Mouse (Mus musculus): ENCODE results near the gene Casp7. TPM values are rescaled to one million over a fixed set of nuclear protein-coding genes. Genes with fewer than 3 reads are reported as not detected.

The Casp7 gene
- polyA plus RNA-seq, 1 experiment from 2014 or later, result 22.8 TPM

GRCm38 (mm10) chr19:56373246-56373645, 23.7 kb upstream of the Casp7 start:
- 85% methylated on average over 5 of the region's 5 CpGs for WGBS
- no peaks in the 10 kb centered on the region for H3K9me3 ChIP-seq (replicated peaks; ENCODE audit: control insufficient read depth, low read length)
- ATAC-seq (replicated peaks; ENCODE audit: insufficient number of reproducible peaks, low FRiP score, low TSS enrichment, low read depth) (no peak), DNase-seq (ENCODE audit: low spot score) (no peak)
- H3K4me2 ChIP-seq (ENCODE audit: low read depth, low read length), result no peak overlapping the region
- no peaks in the 10 kb centered on the region for H3K36me3 ChIP-seq (replicated peaks; ENCODE audit: control insufficient read depth, insufficient read depth, low read depth, low read length)
- H3K27me3 ChIP-seq (ENCODE audit: control insufficient read depth, insufficient read depth, low read length), result no peaks in the 10 kb centered on the region
- H3K9ac ChIP-seq (replicated peaks; ENCODE audit: low read length), result no peak overlapping the region
- no peaks in the 10 kb centered on the region for H3K4me1 ChIP-seq (ENCODE audit: control insufficient read depth, insufficient read depth, low read length)
- no peak overlapping the region for H3K27ac ChIP-seq (replicated peaks; ENCODE audit: low read depth, low read length)
- no peak overlapping the region for H3K4me3 ChIP-seq (ENCODE audit: low read depth, low read length)

DNA sequence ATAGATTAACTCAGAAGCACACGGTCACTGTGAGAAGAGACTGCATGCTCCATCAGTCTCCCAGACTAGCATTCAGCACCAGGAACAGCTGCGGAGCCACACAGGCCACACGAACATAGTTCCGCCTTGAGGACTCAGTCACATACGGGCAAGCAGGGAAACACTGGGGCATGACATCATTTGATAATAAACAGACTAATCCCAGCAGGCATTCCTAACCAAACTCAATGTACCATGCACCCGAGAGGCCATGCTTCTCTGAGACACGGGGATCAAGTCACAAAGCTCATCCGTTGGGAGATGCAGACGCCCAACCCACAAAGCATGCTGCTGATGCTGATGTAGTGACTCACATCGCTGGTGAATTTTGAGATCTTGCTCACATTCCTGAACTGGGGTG, 22.9 kb upstream of the Casp7 start:
- Histone ChIP-seq H3K36me3 (replicated peaks; ENCODE audit: control insufficient read depth, insufficient read depth, low read depth, low read length) (no peaks in the 10 kb centered on the region), H3K27ac (replicated peaks; ENCODE audit: low read depth, low read length) (no peak overlapping the region), H3K27me3 (ENCODE audit: control insufficient read depth, insufficient read depth, low read length) (no peaks in the 10 kb centered on the region), H3K4me1 (ENCODE audit: control insufficient read depth, insufficient read depth, low read length) (no peaks in the 10 kb centered on the region), H3K4me3 (ENCODE audit: low read depth, low read length) (no peak overlapping the region), H3K4me2 (ENCODE audit: low read depth, low read length) (no peak overlapping the region), H3K9ac (replicated peaks; ENCODE audit: low read length) (no peak overlapping the region), H3K9me3 (replicated peaks; ENCODE audit: control insufficient read depth, low read length) (no peaks in the 10 kb centered on the region)
- 60% methylated on average over 10 of the region's 10 CpGs for WGBS
- DNase-seq (ENCODE audit: low spot score), result peak; percentile 12
- no peak for ATAC-seq (replicated peaks; ENCODE audit: insufficient number of reproducible peaks, low FRiP score, low TSS enrichment, low read depth)

DNA sequence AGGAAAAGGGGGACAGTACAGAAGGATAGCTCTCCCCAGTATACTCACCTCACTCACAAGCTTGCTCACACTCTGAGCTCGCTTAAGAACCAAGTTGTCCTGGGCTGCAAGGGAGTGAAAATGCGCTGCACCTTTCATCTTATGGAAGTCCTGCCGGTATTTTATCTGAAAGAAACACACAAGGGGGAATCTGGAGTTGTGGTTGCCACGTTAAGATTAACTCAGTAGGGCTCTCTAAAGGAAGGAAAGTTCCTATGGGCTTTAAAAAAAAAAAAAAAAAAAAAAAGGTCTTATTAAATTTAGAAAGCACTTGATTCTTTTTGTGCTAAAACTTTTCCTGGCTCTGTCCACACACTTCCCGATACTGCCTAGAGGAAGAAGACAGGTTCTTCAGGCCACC, 18.9 kb upstream of the Casp7 start:
- H3K4me1 ChIP-seq (ENCODE audit: control insufficient read depth, insufficient read depth, low read length), result no peaks in the 10 kb centered on the region
- H3K9me3 ChIP-seq (replicated peaks; ENCODE audit: control insufficient read depth, low read length), result no peaks in the 10 kb centered on the region
- H3K4me3 ChIP-seq (ENCODE audit: low read depth, low read length), result no peak overlapping the region
- ATAC-seq (replicated peaks; ENCODE audit: insufficient number of reproducible peaks, low FRiP score, low TSS enrichment, low read depth) (no peak), DNase-seq (ENCODE audit: low spot score) (no peak)
- H3K27me3 ChIP-seq (ENCODE audit: control insufficient read depth, insufficient read depth, low read length), result no peaks in the 10 kb centered on the region
- H3K27ac ChIP-seq (replicated peaks; ENCODE audit: low read depth, low read length), result no peak overlapping the region
- H3K4me2 ChIP-seq (ENCODE audit: low read depth, low read length), result no peak overlapping the region
- H3K36me3 ChIP-seq (replicated peaks; ENCODE audit: control insufficient read depth, insufficient read depth, low read depth, low read length), result no peaks in the 10 kb centered on the region
- WGBS, result 84% methylated on average over 5 of the region's 5 CpGs
- H3K9ac ChIP-seq (replicated peaks; ENCODE audit: low read length), result no peak overlapping the region

- no peaks in the 10 kb centered on the region for H3K36me3 ChIP-seq (replicated peaks; ENCODE audit: control insufficient read depth, insufficient read depth, low read depth, low read length)
- no peak overlapping the region for H3K4me2 ChIP-seq (ENCODE audit: low read depth, low read length)
- H3K9me3 ChIP-seq (replicated peaks; ENCODE audit: control insufficient read depth, low read length), result no peaks in the 10 kb centered on the region
- H3K27me3 ChIP-seq (ENCODE audit: control insufficient read depth, insufficient read depth, low read length), result no peaks in the 10 kb centered on the region
- no peak overlapping the region for H3K4me3 ChIP-seq (ENCODE audit: low read depth, low read length)
- DNase-seq (ENCODE audit: low spot score) (no peak), ATAC-seq (replicated peaks; ENCODE audit: insufficient number of reproducible peaks, low FRiP score, low TSS enrichment, low read depth) (no peak)
- WGBS, result 91% methylated on average over 13 of the region's 13 CpGs
- H3K4me1 ChIP-seq (ENCODE audit: control insufficient read depth, insufficient read depth, low read length), result no peaks in the 10 kb centered on the region
- no peak overlapping the region for H3K9ac ChIP-seq (replicated peaks; ENCODE audit: low read length)
- H3K27ac ChIP-seq (replicated peaks; ENCODE audit: low read depth, low read length), result no peak overlapping the region
Observed at GRCm38 (mm10) chr19:56378554-56379172, 18.3 kb upstream of the Casp7 start.

DNA sequence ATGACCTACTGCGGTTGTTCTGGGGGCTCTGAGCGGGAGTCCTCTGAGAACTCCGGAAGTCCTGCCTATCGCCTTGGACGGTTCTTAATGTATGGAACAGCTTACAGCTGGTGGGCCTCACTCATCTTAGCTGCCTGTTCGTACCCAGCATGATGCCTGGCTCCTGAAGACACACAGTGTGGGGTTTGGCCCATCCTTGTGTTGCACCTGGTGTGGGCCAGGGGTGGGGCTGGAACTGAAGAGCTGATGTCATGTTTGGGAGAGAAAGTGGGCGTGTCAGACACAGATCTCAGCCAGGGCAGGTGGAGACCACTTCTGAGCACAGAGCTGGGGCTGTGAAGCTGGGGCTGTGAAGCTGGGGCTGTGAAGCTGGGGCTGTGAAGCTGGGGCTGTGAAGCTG, 16.6 kb upstream of the Casp7 start:
- Histone ChIP-seq H3K27ac (replicated peaks; ENCODE audit: low read depth, low read length) (no peak overlapping the region), H3K36me3 (replicated peaks; ENCODE audit: control insufficient read depth, insufficient read depth, low read depth, low read length) (no peaks in the 10 kb centered on the region), H3K27me3 (ENCODE audit: control insufficient read depth, insufficient read depth, low read length) (no peaks in the 10 kb centered on the region), H3K4me2 (ENCODE audit: low read depth, low read length) (no peak overlapping the region), H3K4me3 (ENCODE audit: low read depth, low read length) (no peak overlapping the region), H3K4me1 (ENCODE audit: control insufficient read depth, insufficient read depth, low read length) (no peaks in the 10 kb centered on the region), H3K9me3 (replicated peaks; ENCODE audit: control insufficient read depth, low read length) (no peaks in the 10 kb centered on the region), H3K9ac (replicated peaks; ENCODE audit: low read length) (no peak overlapping the region)
- DNase-seq (ENCODE audit: low spot score), result no peak
- ATAC-seq (replicated peaks; ENCODE audit: insufficient number of reproducible peaks, low FRiP score, low TSS enrichment, low read depth), result no peak
- WGBS, result 82% methylated on average over 7 of the region's 7 CpGs

DNA sequence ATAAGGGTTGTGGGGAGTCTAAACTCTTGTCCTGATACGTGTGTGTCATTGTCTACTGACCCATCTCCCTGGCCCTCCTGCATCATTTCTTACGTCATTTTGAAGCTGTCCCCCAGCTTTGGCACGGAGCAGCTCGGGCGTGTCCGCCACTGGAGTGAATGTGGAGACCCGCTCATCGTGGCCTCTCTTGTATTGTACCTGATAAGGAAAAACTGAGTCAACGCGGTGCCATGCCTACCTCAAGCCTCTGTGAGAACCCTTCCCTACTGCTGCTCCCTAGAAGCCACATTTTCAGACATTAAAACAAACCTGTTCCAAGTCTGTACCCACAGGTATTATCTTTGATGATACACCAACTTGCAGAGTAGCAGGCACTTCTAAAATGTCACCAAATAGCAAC, 15.5 kb upstream of the Casp7 start:
- Histone ChIP-seq H3K27me3 (ENCODE audit: control insufficient read depth, insufficient read depth, low read length) (no peaks in the 10 kb centered on the region), H3K4me1 (ENCODE audit: control insufficient read depth, insufficient read depth, low read length) (no peaks in the 10 kb centered on the region), H3K27ac (replicated peaks; ENCODE audit: low read depth, low read length) (no peak overlapping the region), H3K36me3 (replicated peaks; ENCODE audit: control insufficient read depth, insufficient read depth, low read depth, low read length) (no peaks in the 10 kb centered on the region), H3K9ac (replicated peaks; ENCODE audit: low read length) (no peak overlapping the region), H3K4me2 (ENCODE audit: low read depth, low read length) (no peak overlapping the region), H3K4me3 (ENCODE audit: low read depth, low read length) (no peak overlapping the region), H3K9me3 (replicated peaks; ENCODE audit: control insufficient read depth, low read length) (no peaks in the 10 kb centered on the region)
- ATAC-seq (replicated peaks; ENCODE audit: insufficient number of reproducible peaks, low FRiP score, low TSS enrichment, low read depth) (no peak), DNase-seq (ENCODE audit: low spot score) (no peak)
- 91% methylated on average over 10 of the region's 10 CpGs for WGBS

DNA sequence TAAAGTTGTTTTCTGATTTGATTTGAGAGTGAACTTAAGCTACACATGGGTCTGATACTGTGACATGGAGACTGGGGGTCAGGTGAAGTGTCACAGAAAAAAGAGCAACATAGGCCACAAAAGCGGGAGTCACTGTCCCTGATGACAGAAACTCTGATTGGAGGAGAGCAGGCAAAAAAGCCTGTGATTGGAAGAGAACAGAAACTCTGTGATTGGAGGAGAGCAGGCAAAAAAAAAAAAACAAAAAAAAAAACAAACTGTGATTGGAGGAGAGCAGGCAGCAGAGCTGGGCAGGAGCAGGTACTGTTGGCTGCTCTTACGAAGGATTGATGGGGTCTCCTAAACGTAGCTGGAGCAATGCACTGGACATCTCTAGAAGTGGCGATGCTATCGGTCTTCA, 11.4 kb upstream of the Casp7 start:
- H3K4me1 ChIP-seq (ENCODE audit: control insufficient read depth, insufficient read depth, low read length), result no peaks in the 10 kb centered on the region
- WGBS, result 83% methylated on average over 5 of the region's 5 CpGs
- no peak overlapping the region for H3K4me2 ChIP-seq (ENCODE audit: low read depth, low read length)
- H3K27ac ChIP-seq (replicated peaks; ENCODE audit: low read depth, low read length), result no peak overlapping the region
- no peaks in the 10 kb centered on the region for H3K9me3 ChIP-seq (replicated peaks; ENCODE audit: control insufficient read depth, low read length)
- H3K36me3 ChIP-seq (replicated peaks; ENCODE audit: control insufficient read depth, insufficient read depth, low read depth, low read length), result no peaks in the 10 kb centered on the region
- no peak for ATAC-seq (replicated peaks; ENCODE audit: insufficient number of reproducible peaks, low FRiP score, low TSS enrichment, low read depth)
- H3K9ac ChIP-seq (replicated peaks; ENCODE audit: low read length), result no peak overlapping the region
- H3K4me3 ChIP-seq (ENCODE audit: low read depth, low read length), result no peak overlapping the region
- DNase-seq (ENCODE audit: low spot score), result no peak
- H3K27me3 ChIP-seq (ENCODE audit: control insufficient read depth, insufficient read depth, low read length), result no peaks in the 10 kb centered on the region

DNA sequence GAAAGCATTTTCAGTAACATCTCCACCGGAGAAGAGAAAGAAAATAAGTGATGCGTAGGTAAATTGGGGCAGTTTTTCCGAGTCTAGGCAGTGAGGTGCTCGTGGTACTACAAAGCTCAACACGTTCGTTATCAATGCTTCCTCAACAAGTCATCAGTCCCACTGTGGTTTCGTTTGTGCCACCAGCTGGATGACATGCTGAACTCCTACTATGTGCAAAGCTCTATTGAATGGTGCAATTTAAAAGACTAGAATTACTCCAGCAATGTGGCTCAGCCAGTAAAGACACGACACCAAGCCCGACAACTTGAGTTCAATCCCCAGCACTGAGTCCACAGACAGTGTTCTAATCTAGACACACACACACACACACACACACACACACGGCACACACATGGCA, 10.8 kb upstream of the Casp7 start:
- Histone ChIP-seq H3K27ac (replicated peaks; ENCODE audit: low read depth, low read length) (no peak overlapping the region), H3K9ac (replicated peaks; ENCODE audit: low read length) (no peak overlapping the region), H3K27me3 (ENCODE audit: control insufficient read depth, insufficient read depth, low read length) (no peaks in the 10 kb centered on the region), H3K4me2 (ENCODE audit: low read depth, low read length) (no peak overlapping the region), H3K4me3 (ENCODE audit: low read depth, low read length) (no peak overlapping the region), H3K36me3 (replicated peaks; ENCODE audit: control insufficient read depth, insufficient read depth, low read depth, low read length) (no peaks in the 10 kb centered on the region), H3K4me1 (ENCODE audit: control insufficient read depth, insufficient read depth, low read length) (no peaks in the 10 kb centered on the region), H3K9me3 (replicated peaks; ENCODE audit: control insufficient read depth, low read length) (no peaks in the 10 kb centered on the region)
- DNase-seq (ENCODE audit: low spot score) (no peak), ATAC-seq (replicated peaks; ENCODE audit: insufficient number of reproducible peaks, low FRiP score, low TSS enrichment, low read depth) (no peak)
- WGBS, result 90% methylated on average over 10 of the region's 10 CpGs
